Mouse (Mus musculus) hindbrain, embryonic 16.5 days (tissue): Measurements from ENCODE around the gene Uck1. TPM values are rescaled to one million over a fixed set of nuclear protein-coding genes. Genes with fewer than 3 reads are reported as not detected.

ENCODE experiments used
- ATAC-seq: fragments of 200-750 bp; cut with Nextera tagmentation; 2 replicates; pipeline ENCODE4 v1.8.0; 2017; ENCODE audit warnings: moderate TSS enrichment, moderate library complexity
- H3K27ac ChIP-seq: fragments of 300-500 bp; sonication (generic); 2 replicates; pipeline ENCODE4 v1.5.1; 2014; ENCODE audit warnings: low read depth, mild to moderate bottlenecking, control low read depth, low read length, moderate library complexity
- H3K27me3 ChIP-seq: fragments of 300-500 bp; sonication (generic); replicated peaks from 2 replicates; pipeline ENCODE4 v1.6.1; 2014; ENCODE audit warnings: low read length; ENCODE audit not compliant: control insufficient read depth, insufficient read depth
- H3K36me3 ChIP-seq: fragments of 300-500 bp; sonication (generic); 2 replicates; pipeline ENCODE4 v1.6.1; 2014; ENCODE audit warnings: mild to moderate bottlenecking, low read length, moderate library complexity, mixed read lengths; ENCODE audit not compliant: control insufficient read depth, insufficient read depth
- H3K4me1 ChIP-seq: fragments of 300-500 bp; sonication (generic); 2 replicates; pipeline ENCODE4 v1.6.1; 2014; ENCODE audit warnings: low read depth, low read length; ENCODE audit not compliant: control insufficient read depth, insufficient read depth
- H3K4me2 ChIP-seq: fragments of 300-500 bp; sonication (generic); 2 replicates; pipeline ENCODE4 v1.6.1; 2014; ENCODE audit warnings: mild to moderate bottlenecking, low read length, control low read depth, moderate library complexity
- H3K4me3 ChIP-seq: fragments of 300-500 bp; sonication (generic); 2 replicates; pipeline ENCODE4 v1.5.1; 2014; ENCODE audit warnings: mild to moderate bottlenecking, low read length, control low read depth, moderate library complexity
- H3K9ac ChIP-seq: fragments of 300-500 bp; sonication (generic); 2 replicates; pipeline ENCODE4 v1.6.1; 2014; ENCODE audit warnings: low read depth, mild to moderate bottlenecking, control low read depth, low read length, moderate library complexity
- H3K9me3 ChIP-seq: fragments of 300-500 bp; sonication (generic); 2 replicates; pipeline ENCODE4 v1.6.1; 2014; ENCODE audit warnings: mild to moderate bottlenecking, low read length, moderate library complexity; ENCODE audit not compliant: control insufficient read depth
- WGBS: fragments of 180-500 bp; shearing (Covaris S2); extraction: QIAGEN DNeasy Blood & Tissue Kit; methylation state at CpG from one replicate; pipeline ENCODE4 v1.1.7; 2014; 5-methylcytosine and 5-hydroxymethylcytosine counted together
- polyA plus RNA-seq: library from polyadenylated mRNA; unstranded; fragments of >200 nt; fragmentation: Nextera tagmentation; extraction: Ambion mirVana; gene quantifications from 2 replicates; pipeline ENCODE4 v1.2.1, GENCODE M21; 2015

Gene Uck1
- polyA plus RNA-seq, 1 experiment from 2014 or later = 99.1 TPM

DNA sequence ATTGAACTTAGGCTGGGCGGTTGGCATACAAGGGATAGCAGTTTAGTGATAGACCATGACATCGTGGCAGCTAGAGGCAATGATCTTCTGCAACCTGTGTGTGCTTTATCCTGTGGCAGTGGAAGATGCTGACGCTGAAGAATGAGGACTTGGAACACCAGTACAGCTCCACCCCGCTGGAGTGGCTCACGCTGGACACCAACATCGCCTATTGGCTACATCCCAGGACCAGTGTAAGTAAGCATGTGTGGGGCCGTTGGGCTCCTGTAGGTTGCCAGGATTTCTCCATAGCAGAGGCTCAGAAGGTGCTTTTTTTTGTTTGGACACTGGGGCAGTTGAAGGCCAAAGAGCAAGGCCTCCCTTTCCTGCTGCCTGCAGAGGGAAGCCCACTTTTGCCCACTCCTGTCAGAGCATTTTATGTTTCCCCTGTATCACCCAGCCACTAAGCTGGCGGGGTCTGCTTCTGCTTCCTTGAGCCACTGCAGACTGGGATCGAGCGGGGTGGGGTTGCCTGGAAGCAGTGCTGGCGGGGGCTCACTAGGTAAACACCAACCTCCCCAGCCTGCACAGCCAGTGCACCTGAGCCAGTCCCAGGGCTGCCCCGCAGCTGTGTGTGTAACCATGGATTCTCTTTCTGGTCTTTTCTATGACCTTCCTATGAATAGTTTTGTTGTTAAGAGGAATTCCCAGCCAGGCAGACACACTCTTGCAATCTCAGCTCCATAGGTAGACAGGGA lies 8.0 kb downstream of the Uck1 start:
- H3K4me2 ChIP-seq = no peak overlapping the region
- no peak overlapping the region for H3K27ac ChIP-seq
- 86% methylated on average over 12 of the region's 12 CpGs for WGBS
- H3K9ac ChIP-seq = no peak overlapping the region
- no peaks in the 10 kb centered on the region for H3K9me3 ChIP-seq
- no peaks in the 10 kb centered on the region for H3K27me3 ChIP-seq
- peaks cover 41% of the 10 kb centered on the region for H3K36me3 ChIP-seq
- no peaks in the 10 kb centered on the region for H3K4me1 ChIP-seq
- H3K4me3 ChIP-seq = no peak overlapping the region
- no peak for ATAC-seq

DNA sequence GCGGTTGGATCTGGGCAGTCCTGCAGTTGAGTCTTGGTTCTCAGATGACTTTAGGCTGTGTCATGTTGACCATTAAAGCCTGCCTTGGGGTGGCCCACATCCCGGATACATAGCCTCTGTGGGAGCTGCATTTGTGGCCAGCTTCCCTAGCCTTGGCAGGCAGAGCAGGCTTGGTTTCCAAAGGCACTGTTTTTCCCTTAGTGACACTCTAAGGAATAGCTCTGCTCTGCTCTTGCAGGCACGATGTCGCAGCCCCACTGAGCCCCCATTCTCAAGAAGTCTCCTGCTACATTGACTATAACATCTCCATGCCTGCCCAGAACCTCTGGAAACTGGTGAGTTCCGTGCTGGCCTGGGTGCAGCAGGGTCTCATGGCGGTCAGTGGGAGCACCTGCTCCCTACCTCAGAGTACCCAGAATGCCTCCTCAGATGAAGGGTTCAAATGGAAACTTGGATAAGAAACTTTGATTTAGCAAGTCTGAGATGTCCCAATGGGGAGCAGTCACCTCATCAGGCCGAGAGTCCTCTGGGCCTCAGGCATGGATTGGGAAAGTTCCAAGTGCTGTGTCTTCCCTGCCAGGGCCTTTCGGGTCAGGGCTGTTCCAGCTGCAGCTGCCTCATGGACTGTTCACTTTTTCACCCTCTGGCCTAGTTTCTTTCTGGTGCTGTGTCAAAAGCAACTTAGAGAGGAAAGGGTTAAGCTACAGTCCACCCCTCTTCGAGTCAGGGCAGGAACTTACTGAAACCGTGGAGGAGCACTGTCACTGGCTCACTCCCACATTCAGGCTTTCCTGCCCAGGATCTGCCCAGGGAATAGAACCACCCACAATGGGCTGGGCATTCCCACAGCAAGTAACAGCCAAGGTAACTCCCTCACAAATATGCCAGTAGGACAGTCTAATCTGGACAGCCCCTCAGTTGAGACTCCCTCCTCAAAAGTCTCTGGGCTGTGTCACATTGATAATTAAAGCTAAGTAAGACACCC lies 11.3 kb downstream of the Uck1 start:
- Histone ChIP-seq H3K9ac (no peak overlapping the region), H3K27me3 (no peaks in the 10 kb centered on the region), H3K4me3 (no peak overlapping the region), H3K27ac (no peak overlapping the region), H3K4me1 (no peaks in the 10 kb centered on the region), H3K4me2 (no peak overlapping the region), H3K9me3 (no peaks in the 10 kb centered on the region), H3K36me3 (peaks cover 22% of the 10 kb centered on the region)
- no peak for ATAC-seq
- WGBS = 85% methylated on average over 10 of the region's 10 CpGs

DNA sequence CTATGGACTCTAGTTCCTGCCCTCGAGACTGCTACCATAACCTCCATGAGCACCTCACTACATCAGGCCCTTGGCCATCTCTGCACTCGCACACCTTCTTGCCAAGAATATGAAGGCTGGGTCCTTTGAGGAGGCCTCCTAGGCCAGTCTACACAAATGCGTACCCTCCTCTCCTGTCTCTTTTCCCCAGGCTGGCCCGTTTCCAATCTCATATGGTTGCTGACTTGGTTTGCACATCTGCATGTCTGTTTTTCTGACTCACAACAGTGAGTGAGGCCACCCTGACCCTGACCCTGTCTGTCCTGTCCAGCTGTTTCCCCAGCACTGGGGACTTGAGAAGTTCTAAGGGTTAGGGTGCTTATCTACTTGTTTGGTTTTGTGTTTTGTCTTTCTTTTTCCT lies 13.2 kb downstream of the Uck1 start:
- no peak overlapping the region for H3K4me3 ChIP-seq
- no peaks in the 10 kb centered on the region for H3K27me3 ChIP-seq
- H3K4me2 ChIP-seq = no peak overlapping the region
- H3K27ac ChIP-seq = no peak overlapping the region
- no peak for ATAC-seq
- H3K4me1 ChIP-seq = no peaks in the 10 kb centered on the region
- peaks cover 15% of the 10 kb centered on the region for H3K36me3 ChIP-seq
- 90% methylated on average over 4 of the region's 4 CpGs for WGBS
- no peak overlapping the region for H3K9ac ChIP-seq
- no peaks in the 10 kb centered on the region for H3K9me3 ChIP-seq

DNA sequence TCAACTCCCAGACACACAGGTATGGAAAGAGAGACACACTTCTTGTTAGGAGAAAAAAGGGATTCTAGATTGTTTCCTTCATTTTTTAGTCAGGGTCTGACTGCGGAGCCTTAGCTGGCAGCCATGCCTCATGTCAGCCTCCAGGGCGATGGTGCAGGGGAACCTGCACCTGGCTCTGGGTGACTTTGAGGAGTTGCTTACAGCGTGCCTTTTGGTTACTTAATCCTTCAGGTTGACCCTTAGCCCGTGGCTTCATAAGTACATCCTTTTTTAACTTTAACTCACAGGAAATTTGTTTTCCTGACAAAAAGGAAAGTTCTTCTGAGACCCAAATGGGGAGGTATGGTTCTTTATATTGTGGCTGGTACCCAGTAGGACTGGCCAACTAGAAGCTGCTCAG lies 17.0 kb downstream of the Uck1 start:
- no peak overlapping the region for H3K4me2 ChIP-seq
- H3K9me3 ChIP-seq = no peaks in the 10 kb centered on the region
- H3K27me3 ChIP-seq = no peaks in the 10 kb centered on the region
- peaks cover 3% of the 10 kb centered on the region; the same call in 1 of the 2 replicates for H3K36me3 ChIP-seq
- H3K9ac ChIP-seq = no peak overlapping the region
- 90% methylated on average over 4 of the region's 4 CpGs for WGBS
- peaks cover 1% of the 10 kb centered on the region for H3K4me1 ChIP-seq
- no peak overlapping the region for H3K27ac ChIP-seq
- ATAC-seq = no peak
- H3K4me3 ChIP-seq = no peak overlapping the region

DNA sequence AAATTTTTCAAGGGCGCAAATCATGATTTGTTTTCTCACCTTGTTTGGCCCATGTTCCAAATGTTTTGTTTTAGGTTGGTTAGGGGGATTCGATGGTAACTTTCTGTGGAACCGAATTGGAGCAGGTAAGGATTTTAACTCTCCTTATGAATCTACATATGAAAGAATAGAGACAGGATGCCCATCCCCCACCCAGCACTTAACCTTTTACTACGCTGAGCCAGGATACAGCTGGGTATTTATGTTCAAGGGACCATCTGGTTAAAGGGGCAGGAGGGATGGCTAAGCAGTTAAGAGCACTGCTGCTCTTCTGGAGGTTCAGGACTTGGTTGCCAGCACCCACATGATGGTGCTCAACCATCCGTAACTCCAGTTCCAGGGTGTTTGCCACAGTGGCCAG lies 19.4 kb downstream of the Uck1 start:
- H3K4me2 ChIP-seq = no peak overlapping the region
- 83% methylated on average over 5 of the region's 5 CpGs for WGBS
- H3K4me3 ChIP-seq = no peak overlapping the region
- no peaks in the 10 kb centered on the region; the same call in 1 of the 2 replicates for H3K36me3 ChIP-seq
- no peaks in the 10 kb centered on the region for H3K27me3 ChIP-seq
- peaks cover 11% of the 10 kb centered on the region for H3K4me1 ChIP-seq
- no peak overlapping the region for H3K9ac ChIP-seq
- no peaks in the 10 kb centered on the region for H3K9me3 ChIP-seq
- H3K27ac ChIP-seq = no peak overlapping the region
- ATAC-seq = no peak

DNA sequence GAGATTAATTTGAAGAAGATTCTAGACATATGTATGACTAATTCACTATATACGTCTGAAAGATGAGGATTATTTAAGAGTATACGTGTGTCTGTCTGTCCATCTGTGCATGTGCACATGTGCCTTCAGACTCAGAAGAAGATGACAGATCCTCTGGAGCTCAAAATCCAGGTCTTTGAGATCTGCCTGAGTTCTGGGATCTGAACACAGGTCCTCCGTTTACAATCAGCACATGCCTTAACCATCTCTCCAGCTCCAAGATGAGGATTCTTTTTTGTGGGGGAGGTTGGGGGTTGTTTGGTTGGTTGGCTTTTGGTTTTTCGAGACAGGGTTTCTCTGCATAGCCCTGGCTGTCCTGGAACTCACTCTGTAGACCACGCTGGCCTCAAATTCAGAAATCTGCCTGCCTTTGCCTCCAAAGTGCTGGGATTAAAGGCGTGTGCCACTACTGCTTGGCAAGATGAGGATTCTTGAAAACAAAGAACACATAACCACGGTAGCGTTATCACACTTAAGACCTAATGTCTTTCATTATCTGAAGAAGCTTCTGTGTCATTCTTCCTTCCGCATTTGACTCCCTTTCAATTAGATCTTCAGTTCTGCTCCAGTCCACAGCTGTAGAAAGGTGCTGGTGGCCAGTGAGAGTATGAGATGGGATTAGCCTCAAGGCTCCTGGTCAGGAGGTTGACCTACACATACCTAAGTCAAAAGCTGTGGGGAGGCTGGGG lies 21.1 kb downstream of the Uck1 start:
- no peaks in the 10 kb centered on the region for H3K9me3 ChIP-seq
- H3K36me3 ChIP-seq = peaks cover 3% of the 10 kb centered on the region
- no peak for ATAC-seq
- no peak overlapping the region for H3K9ac ChIP-seq
- H3K27me3 ChIP-seq = no peaks in the 10 kb centered on the region
- 94% methylated on average over 9 of the region's 9 CpGs for WGBS
- no peak overlapping the region for H3K27ac ChIP-seq
- peaks cover 21% of the 10 kb centered on the region for H3K4me1 ChIP-seq
- H3K4me2 ChIP-seq = no peak overlapping the region
- H3K4me3 ChIP-seq = no peak overlapping the region

DNA sequence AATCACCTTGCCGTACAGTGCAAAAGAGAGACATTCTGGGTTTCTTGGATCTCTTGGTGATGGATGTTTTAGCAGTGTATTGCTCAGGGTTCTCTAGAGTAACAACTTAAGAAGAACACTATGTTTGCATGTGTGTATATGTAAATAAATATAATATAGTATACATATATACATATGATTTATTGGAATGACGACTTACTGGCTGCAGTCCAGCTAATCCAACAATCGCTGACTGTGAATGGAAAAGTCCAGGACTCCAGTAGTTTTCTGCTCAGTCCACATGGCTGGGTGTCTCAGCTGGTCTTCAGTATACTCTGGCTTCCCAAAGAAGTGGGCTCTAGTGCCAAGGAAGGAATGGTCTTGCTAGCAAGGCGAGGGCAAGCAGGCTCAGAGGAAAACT lies 22.4 kb downstream of the Uck1 start:
- 39% methylated on average over 4 of the region's 4 CpGs for WGBS
- no peak for ATAC-seq
- Histone ChIP-seq H3K4me1 (peaks cover 21% of the 10 kb centered on the region), H3K36me3 (peaks cover 13% of the 10 kb centered on the region), H3K9me3 (no peaks in the 10 kb centered on the region), H3K27me3 (no peaks in the 10 kb centered on the region), H3K4me3 (peak overlapping the region; percentile 67), H3K4me2 (peak overlapping the region; percentile 88), H3K9ac (peak overlapping the region; percentile 77), H3K27ac (no peak overlapping the region; the same call in 1 of the 2 replicates)

DNA sequence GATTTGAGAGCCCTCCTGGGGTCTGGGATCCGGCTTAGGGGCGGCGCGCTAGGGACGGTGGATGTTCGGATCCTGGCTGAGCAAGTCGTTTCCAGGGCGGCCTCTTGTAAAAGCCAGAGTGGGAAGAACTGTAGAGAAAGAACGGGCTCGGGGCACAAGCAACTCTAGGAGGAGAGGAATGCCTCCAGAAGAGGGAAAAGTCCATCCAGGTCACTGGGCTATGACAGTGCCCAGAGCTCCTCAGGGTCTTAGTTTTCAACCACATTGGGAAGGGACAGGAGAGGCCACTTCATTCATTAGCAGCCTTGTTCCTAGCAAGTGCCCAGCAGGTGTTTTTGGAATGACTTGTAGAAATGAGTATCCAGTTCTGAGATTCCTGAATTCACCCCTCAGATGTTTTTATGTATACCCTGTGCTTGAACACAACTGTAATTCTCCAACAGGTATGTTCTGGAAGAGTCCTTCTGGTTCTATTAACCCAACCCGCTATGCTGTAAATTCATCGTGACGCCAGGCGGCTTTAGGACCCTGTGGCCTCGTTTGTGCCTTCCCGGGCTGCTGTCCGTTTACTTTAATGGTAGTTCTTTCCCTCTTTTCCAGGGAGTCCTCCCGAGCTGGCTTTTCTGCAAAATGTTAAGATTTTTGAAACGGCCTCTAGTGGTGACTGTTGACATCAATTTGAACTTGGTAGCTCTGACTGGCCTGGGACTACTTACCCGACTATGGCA lies 23.0 kb downstream of the Uck1 start:
- under 1% methylated on average over 20 of the region's 20 CpGs for WGBS
- ATAC-seq = peak; percentile 54
- Histone ChIP-seq H3K36me3 (peaks cover 19% of the 10 kb centered on the region), H3K9me3 (no peaks in the 10 kb centered on the region), H3K9ac (peak overlapping the region; percentile 77), H3K4me1 (peaks cover 21% of the 10 kb centered on the region), H3K4me2 (peak overlapping the region; percentile 88), H3K4me3 (peak overlapping the region; percentile 67), H3K27me3 (no peaks in the 10 kb centered on the region), H3K27ac (peak overlapping the region; percentile 85)
